Mouse (Mus musculus) gastrocnemius, adult 2 months (tissue): Measurements from ENCODE around the gene Atf5. TPM values are rescaled to one million over a fixed set of nuclear protein-coding genes. Genes with fewer than 3 reads are reported as not detected.
A peak's percentile ranks its signal among the peaks of the same experiment; 100 is the strongest.

Experiments
- DNase-seq: peaks from one replicate; pipeline ENCODE4 v3.0.0; 2022
- H3K27ac ChIP-seq: fragments of 200-600 bp; 2 replicates; pipeline ENCODE4 v1.8.1; 2022; ENCODE audit warnings: mild to moderate bottlenecking
- H3K4me3 ChIP-seq: fragments of 200-600 bp; 2 replicates; pipeline ENCODE4 v1.8.1; 2022; ENCODE audit warnings: mild to moderate bottlenecking, moderate library complexity
- CTCF ChIP-seq: fragments of 200-600 bp; IDR thresholded peaks from 2 replicates; pipeline ENCODE4 v1.8.1; 2022; ENCODE audit warnings: antibody characterized with exemption, mild to moderate bottlenecking, moderate library complexity
- intact Hi-C: fragments of 180-260 bp; cut with DNase I; formaldehyde crosslinking; loops from one replicate; pipeline ENCODE4 v1.15.1; 2025
- total RNA-seq, 2 experiments: library from RNA; stranded (reverse); gene quantifications; 2 replicates each; pipeline ENCODE4 v1.2.3; 2021

Gene Atf5
- total RNA-seq, 2 experiments from 2014 or later: 74.7 to 115 TPM

DNA sequence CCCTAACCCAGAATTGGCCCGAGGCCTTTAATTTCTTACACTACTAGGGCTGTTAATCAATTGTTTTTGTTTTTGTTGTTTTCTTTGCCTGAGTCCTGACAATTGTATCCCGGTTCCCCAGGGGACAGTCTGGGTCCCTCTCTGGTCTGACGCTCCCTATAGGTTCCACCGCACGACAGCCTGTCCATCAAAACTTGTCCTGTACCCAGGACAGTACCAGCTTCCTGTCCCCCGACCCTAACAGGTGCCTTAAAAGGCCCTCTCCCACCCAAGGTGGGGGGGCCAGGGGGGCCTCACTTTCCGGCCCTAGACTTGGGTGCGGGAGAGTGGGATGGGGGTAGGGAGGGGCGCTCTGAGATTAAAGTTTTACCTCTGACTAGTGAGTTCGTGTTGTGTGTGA is 38.6 kb upstream of the Atf5 start:
- no peak for DNase-seq
- intact Hi-C loops: no loop called here
- peak; percentile 36 for TF ChIP-seq CTCF
- H3K4me3 ChIP-seq: peak overlapping the region; percentile 80
- peak overlapping the region; percentile 92 for H3K27ac ChIP-seq

DNA sequence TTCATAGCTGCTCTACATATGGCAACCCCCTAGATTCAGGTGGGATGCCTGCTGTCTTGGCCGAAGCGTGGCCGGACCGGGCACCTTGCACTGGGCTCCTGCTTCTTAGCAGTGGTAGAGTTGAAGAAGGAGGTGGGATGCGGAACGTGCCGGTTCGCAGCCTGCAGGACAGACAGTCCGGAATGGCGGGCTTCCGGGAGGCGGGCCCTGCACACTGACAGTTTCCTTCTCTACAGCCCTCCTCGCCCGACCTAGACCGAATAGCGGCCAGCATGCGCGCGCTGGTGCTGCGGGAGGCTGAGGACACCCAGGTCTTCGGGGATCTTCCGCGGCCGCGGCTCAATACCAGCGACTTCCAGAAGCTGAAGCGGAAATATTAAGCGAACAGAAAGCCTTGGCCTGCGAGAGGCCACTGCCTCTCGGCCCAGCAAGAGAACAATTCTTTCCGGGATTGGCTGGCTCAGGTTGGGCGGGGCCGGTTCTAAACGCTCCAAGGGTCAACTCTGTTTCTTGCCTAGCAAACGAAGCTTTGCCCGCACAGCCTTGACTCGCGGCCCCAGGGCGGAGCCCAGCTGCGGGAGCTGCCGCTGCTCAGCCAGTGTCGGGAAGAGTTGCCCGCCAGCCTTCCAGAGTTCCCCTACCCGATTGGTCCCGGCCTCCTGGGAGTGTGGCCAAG is 38.0 kb upstream of the Atf5 start:
- peak overlapping the region; percentile 80 for H3K4me3 ChIP-seq
- DNase-seq: peak; percentile 91
- intact Hi-C loops: no loop called here

DNA sequence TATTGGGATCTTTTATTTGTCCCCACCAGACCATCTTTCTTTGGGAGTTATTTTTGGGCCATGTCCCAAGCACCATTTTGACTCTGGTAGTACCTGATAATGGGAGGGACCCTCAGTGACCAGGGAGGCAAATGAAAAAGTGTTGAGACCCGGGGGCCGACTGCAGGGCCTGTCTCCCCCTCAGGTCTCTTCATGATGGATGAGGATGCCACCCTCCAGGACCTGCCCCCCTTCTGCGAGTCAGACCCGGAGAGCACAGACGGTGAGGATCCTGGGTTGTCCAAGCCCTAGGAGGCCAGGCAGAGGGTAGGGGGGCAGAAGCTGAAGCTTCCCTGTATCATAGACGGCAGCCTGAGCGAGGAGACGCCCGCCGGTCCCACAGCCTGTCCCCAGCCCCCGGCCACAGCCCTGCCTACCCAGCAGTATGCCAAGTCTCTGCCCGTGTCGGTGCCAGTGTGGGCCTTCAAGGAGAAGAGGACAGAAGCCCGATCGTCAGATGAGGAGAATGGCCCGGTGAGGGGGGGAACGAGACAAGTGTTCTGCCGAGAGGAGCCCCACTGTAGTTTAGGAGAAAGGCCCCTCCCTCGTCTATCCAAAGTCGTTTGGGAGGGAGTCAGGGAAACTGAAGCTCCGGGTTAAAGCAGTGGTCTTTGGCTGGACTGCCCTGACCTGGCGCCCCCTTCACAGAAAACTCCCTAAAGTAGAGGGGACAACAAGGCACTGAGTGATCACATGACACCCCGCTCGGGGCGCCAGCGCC is 37.3 kb upstream of the Atf5 start:
- Histone ChIP-seq H3K27ac (peak overlapping the region; percentile 92), H3K4me3 (peak overlapping the region; percentile 80)
- no peak for TF ChIP-seq CTCF
- intact Hi-C loops: no loop called here
- peak; percentile 49 for DNase-seq

More for the DNA sequence above, 38.0 kb upstream of the Atf5 start:
- no peak for TF ChIP-seq CTCF
- H3K27ac ChIP-seq: peak overlapping the region; percentile 92

DNA sequence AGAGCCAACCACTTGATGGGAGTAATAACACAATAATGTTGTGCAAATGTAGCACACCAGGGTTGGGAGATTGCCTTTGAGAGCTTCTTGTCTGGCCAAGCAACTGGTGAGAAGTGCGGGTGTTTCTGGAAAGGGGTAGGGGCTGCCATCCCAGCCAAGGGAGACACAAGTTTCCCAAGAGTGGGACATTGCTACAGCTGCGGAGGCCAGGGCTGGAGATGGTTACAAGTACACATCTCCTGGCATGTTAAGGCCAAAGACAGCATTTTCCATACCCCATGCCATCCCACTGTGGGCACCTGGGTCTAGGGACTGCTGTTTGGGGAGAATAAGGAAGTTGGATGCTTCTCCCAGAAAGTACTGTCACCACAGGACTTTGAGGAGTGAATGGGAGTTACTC is 36.6 kb upstream of the Atf5 start:
- H3K4me3 ChIP-seq: peak overlapping the region; percentile 80; the same call in 1 of the 2 replicates

DNA sequence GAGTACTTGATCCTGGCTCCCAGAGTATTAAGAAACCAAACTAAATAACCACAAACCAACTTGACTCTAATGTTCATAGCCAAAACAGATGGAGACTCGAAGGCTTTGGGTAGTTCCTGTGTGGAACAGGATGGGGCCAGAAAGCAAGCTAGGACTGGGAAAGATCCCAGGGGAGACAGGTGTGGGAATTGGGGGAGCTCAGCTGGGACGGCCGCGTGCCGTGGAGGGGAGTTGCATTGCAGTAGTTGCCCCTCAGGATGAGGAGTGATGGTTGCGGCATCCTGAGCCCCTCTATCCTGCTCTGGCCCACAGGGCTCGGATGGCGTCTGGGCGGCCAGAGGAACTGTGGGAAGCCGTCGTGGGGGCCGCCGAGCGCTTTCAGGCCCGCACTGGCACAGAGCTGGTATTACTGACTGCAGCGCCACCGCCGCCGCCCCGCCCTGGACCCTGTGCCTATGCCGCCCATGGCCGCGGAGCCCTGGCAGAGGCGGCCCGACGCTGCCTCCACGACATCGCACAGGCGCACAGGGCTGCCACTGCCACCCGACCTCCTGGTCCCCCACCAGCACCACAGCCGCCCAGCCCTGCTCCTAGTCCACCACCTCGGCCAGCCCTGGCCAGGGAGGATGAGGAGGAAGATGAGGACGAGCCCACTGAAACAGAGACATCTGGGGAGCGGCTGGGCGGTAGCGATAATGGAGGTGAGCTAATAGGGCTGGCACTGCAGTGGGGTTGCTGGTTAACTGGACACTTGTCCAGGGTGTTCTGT is 36.0 kb upstream of the Atf5 start:
- peak; percentile 42 for DNase-seq
- H3K27ac ChIP-seq: no peak overlapping the region
- intact Hi-C loops: no loop called here
- TF ChIP-seq CTCF: no peak
- H3K4me3 ChIP-seq: no peak overlapping the region

More for the DNA sequence above, 36.6 kb upstream of the Atf5 start:
- no peak for TF ChIP-seq CTCF
- peak overlapping the region; percentile 13; the same call in 1 of the 2 replicates for H3K27ac ChIP-seq
- intact Hi-C loops: no loop called here
- DNase-seq: no peak

DNA sequence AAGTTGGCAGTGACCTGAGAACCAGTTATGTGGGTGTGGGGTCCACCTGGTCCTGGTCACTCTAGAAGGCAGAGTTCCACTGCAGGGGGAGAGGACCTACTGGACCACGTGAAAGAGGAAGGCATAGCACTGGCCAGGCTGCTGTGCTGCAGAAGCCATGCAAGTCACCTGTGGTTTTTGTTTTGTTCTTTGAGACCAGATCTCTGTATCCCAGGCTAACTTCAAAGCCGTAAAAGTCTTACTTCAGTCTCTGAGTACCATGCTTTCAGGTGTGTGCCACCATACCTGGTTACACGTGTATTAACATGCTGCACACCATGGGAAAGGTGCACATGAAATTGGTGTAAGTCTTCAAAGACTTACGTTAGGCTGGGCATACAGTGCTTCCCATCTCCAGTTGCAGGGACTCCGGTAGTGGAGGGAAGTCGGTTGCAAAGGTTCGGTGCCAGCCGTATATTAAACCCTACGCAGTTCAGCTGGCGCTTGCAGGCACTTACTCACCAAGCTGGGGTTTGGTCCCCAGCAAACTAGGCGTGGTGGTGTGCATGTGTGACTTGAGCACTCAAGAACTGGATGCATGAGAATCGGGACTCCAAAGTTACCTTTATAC is 35.3 kb upstream of the Atf5 start:
- H3K27ac ChIP-seq: no peak overlapping the region
- TF ChIP-seq CTCF: no peak
- intact Hi-C loops: no loop called here
- H3K4me3 ChIP-seq: peak overlapping the region; percentile 92
- DNase-seq: no peak

DNA sequence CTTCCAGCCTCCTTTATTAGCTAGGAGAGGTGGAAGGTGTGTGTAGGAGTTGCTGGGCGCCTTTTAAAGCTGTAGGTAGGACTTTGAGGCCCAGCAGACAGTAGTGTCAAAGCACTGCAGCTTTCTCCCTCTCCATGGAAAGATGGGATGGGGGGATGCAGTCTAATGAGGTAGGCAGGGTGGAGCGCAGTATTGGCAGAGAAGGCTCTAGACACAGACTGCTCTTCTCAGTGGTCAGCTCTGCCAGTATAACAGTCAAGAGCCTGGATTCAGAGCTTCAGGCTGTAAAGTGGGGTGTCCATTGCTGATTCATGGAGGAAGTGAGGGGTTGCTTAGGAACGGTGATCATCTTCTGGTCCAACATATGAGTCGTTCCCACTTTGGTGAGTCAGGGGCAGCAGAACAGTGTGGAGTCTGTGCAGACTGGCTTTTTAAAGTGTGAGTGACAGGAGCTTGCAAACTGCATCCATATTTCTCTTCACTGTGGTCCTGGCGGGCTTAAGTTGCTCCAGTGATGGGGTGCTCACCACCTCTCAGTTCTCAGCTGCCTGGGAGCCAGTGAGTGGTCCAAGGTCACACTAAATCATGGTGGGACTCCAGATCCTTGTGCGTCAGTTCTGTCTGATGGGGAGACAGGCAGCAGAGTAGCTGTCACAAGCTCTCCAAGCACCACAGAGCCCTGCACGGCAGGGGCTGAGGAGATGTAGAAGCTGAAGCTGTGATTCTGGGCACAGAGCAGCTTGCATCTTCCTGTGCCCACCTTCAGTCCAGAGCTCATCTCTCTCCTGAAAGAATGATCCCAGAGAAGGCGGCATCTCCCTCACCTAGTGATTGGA is 34.5 kb upstream of the Atf5 start:
- Histone ChIP-seq H3K4me3 (peak overlapping the region; percentile 92), H3K27ac (peak overlapping the region; percentile 97)
- DNase-seq: no peak
- no peak for TF ChIP-seq CTCF
- intact Hi-C loops: no loop called here

DNA sequence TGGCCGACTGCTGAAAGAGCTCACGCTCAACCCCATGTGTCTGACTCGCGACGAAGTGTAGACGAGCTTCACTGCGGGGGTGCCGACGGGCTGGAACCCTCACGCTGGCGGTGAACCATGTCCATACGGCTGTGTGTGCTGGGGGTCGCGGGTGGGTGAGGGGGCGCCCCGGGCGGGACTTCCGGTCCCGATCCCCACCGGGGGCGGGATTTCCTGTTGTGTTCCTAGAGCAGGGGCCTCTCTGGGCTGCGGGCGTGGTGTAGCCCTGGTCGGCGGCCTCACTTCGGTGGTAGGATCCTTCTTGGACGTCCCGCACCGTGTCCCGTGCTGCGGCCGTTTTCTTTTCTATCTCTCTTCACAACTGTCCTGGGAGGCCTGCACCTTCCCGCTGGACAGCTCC is 33.7 kb upstream of the Atf5 start:
- TF ChIP-seq CTCF: no peak
- H3K4me3 ChIP-seq: peak overlapping the region; percentile 92
- peak; percentile 85 for DNase-seq
- peak overlapping the region; percentile 97 for H3K27ac ChIP-seq
- intact Hi-C loops: no loop called here

DNA sequence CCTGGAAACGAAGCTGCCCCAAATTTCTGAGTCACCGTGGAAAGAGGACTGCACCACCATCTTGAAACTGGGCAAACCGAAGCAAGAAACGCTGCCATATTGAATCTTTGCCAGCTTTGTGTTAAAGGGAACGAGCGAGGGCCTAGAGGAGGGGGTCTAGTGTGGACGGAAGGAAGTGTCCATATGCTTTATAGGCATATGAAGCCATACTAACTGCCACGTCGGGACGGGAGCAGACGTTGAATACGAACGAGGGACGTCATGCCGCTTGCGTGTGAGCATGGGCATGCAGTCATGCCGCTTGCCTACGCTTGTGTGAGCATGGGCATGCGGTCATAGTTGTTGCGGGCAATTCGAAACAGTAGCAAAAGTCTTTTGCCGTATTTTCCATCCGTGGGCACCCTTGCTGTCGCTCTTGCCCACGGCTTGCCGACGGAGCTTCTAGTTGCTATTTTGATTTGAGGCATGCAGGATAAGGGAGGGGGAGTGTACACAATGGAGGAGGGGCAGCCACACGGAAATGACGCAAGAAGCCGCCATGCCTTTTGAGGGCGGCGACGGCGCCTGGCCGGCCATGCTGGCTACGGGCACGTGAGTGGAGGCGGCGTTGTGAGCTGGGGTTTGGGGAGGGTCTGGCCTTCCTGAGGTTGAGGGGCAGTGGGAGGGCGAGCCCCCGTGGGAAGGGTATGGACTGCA is 33.1 kb upstream of the Atf5 start:
- intact Hi-C loops: no loop called here
- Histone ChIP-seq H3K4me3 (peak overlapping the region; percentile 92), H3K27ac (peak overlapping the region; percentile 97)
- peak; percentile 95 for DNase-seq
- TF ChIP-seq CTCF: no peak

DNA sequence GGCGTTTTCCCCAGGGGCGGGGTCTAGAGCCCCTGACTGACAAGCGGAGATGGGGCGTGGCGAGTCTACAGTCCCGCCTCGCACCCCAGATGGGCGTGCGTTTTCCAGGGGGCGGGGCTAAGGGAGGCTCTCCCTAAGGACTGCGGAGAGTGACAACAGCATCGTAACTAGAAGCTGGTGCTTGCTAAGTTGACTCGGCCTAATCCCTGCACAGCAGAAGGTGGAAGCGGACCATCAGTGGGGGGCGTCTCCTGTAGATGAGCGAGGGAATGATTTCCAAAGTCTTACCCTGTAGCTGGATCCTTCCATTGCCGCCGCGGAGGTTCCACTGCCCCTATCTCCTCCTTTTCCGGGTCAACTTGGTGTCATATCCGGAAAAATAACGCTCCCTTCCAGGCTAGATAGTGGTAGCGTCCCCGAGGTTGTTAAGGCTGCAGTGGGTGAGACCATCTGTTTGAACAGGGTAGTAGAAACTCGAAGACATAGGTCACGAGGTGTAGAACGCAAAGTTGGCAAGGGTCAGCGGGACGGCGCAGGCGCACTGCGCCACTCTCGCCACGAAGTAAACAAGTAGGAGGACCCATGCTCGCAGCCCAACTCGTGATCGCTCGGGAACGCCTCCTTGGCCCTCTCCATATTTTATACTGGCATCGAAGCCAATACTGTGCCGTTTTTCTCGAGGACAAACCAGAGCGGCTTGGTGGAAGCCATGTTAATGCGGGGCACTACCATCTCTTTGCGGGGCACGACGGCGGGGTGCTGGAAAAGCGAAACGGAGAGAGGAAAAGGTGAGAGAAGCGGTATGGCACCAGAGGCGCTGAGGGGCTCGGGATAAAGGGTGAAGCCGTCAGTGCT is 32.3 kb upstream of the Atf5 start, which contains the start of the genes Akt1s1 and Tbc1d17:
Gene Akt1s1 (plus strand): TSS at position 431 of the 855 bp plus-strand sequence.
Gene Tbc1d17 (minus strand): TSS at position 519 of the 855 bp plus-strand sequence.
- peak within 1 kb of the TSS; percentile 97 for H3K27ac ChIP-seq
- intact Hi-C loops: no loop called here
- TF ChIP-seq CTCF: no peak
- peak within 1 kb of the TSS; percentile 92 for H3K4me3 ChIP-seq
- DNase-seq: peak; percentile 99
